Mouse (Mus musculus): ENCODE data around the gene Hacd1.

DNA sequence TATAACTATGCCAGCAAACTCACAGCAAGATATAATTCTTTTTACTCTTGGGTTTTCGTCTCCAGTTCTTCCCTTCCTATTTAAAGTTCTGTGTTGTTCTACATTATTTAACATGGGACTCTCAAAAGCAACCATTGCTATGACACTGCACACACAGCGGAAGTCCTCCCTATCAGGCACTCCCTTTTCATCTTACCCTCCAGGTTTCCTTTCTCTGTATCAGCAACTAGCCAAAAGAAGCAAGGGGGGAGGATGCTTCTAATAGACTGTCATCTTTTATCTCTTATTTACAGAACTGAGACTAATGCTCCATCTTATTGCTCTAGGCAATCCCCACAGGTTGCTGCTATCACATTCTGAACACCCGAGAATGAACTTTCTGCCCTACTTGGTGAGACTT lies 120.6 kb downstream of the Hacd1 start:
- TF ChIP-seq CTCF (IDR thresholded peaks at IDR 0.05; ENCODE audit: low read depth) (no peak), EP300 (IDR thresholded peaks at IDR 0.05; ENCODE audit: low read depth) (no peak)

Data from liver, postnatal 0 days (tissue).